Mouse (Mus musculus): ENCODE measurements at regions not wholly inside any gene's neighbourhood (a gene's known extent, or its start where the extent isn't known, plus 50 kb on each side); places are given as distances from the start of the nearest gene placed in this dataset.

GRCm38 (mm10) chr15:67028161-67028560, 527.5 kb upstream of the Lrrc6 start:
- DNase-seq (ENCODE audit: low read depth, low spot score), result no peak
- H3K36me3 ChIP-seq (ENCODE audit: control insufficient read depth, insufficient read depth, low read length, poor library complexity, severe bottlenecking), result no peaks in the 10 kb centered on the region
- H3K9ac ChIP-seq (ENCODE audit: insufficient read depth, low read depth, low read length, poor library complexity, severe bottlenecking), result no peak overlapping the region
- in situ Hi-C loops (cut with MboI; ENCODE audit: low sequenced_read_pairs in 2 of 2, unreplicated experiment in 2 of 2), result no loop called here
- no peaks in the 10 kb centered on the region for H3K4me1 ChIP-seq (ENCODE audit: control insufficient read depth in 2 of 2, insufficient read depth in 2 of 2, low read length in 2 of 2, poor library complexity in 1 of 2)
- H3K9me3 ChIP-seq (ENCODE audit: control insufficient read depth, insufficient read depth, low read depth, low read length), result no peaks in the 10 kb centered on the region
- no peak overlapping the region for H3K4me3 ChIP-seq (ENCODE audit: insufficient read depth in 1 of 2, low read depth in 1 of 2, low read length in 2 of 2, poor library complexity in 1 of 2, severe bottlenecking in 1 of 2)
- TF ChIP-seq HCFC1 (IDR thresholded peaks at IDR 0.05; ENCODE audit: borderline replicate concordance, insufficient read depth, low read length), result no peak
- no peak overlapping the region for H3K27ac ChIP-seq (ENCODE audit: insufficient read depth, low read depth, low read length, poor library complexity, severe bottlenecking)

- H3K4me1 ChIP-seq (ENCODE audit: control insufficient read depth in 2 of 2, insufficient read depth in 2 of 2, low read length in 2 of 2, poor library complexity in 1 of 2), result no peaks in the 10 kb centered on the region
- in situ Hi-C loops (cut with MboI; ENCODE audit: low sequenced_read_pairs in 2 of 2, unreplicated experiment in 2 of 2), result no loop called here
- no peaks in the 10 kb centered on the region for H3K36me3 ChIP-seq (ENCODE audit: control insufficient read depth, insufficient read depth, low read length, poor library complexity, severe bottlenecking)
- H3K9ac ChIP-seq (ENCODE audit: insufficient read depth, low read depth, low read length, poor library complexity, severe bottlenecking), result no peak overlapping the region
- no peak for DNase-seq (ENCODE audit: low read depth, low spot score)
- no peak overlapping the region for H3K27ac ChIP-seq (ENCODE audit: insufficient read depth, low read depth, low read length, poor library complexity, severe bottlenecking)
- H3K4me3 ChIP-seq (ENCODE audit: insufficient read depth in 1 of 2, low read depth in 1 of 2, low read length in 2 of 2, poor library complexity in 1 of 2, severe bottlenecking in 1 of 2), result no peak overlapping the region
- no peaks in the 10 kb centered on the region for H3K9me3 ChIP-seq (ENCODE audit: control insufficient read depth, insufficient read depth, low read depth, low read length)
- no peak for TF ChIP-seq HCFC1 (IDR thresholded peaks at IDR 0.05; ENCODE audit: borderline replicate concordance, insufficient read depth, low read length)
These were observed 527.0 kb upstream of the Lrrc6 start for GRCm38 (mm10) chr15:67027751-67028150.

- Histone ChIP-seq H3K27ac (ENCODE audit: insufficient read depth, low read depth, low read length, poor library complexity, severe bottlenecking) (no peak overlapping the region), H3K4me1 (ENCODE audit: control insufficient read depth in 2 of 2, insufficient read depth in 2 of 2, low read length in 2 of 2, poor library complexity in 1 of 2) (peaks cover 0 to 3% of the 10 kb centered on the region in 2 experiments; a peak in 2 of 4 replicates), H3K36me3 (ENCODE audit: control insufficient read depth, insufficient read depth, low read length, poor library complexity, severe bottlenecking) (no peaks in the 10 kb centered on the region), H3K4me3 (ENCODE audit: insufficient read depth in 1 of 2, low read depth in 1 of 2, low read length in 2 of 2, poor library complexity in 1 of 2, severe bottlenecking in 1 of 2) (no peak overlapping the region), H3K9ac (ENCODE audit: insufficient read depth, low read depth, low read length, poor library complexity, severe bottlenecking) (no peak overlapping the region), H3K9me3 (ENCODE audit: control insufficient read depth, insufficient read depth, low read depth, low read length) (no peaks in the 10 kb centered on the region)
- TF ChIP-seq ZC3H11A (IDR thresholded peaks at IDR 0.05; ENCODE audit: borderline replicate concordance, low read depth, low read length), result no peak
- TF ChIP-seq HCFC1 (IDR thresholded peaks at IDR 0.05; ENCODE audit: borderline replicate concordance, insufficient read depth, low read length), result no peak
- no peak for DNase-seq (ENCODE audit: low read depth, low spot score)
- in situ Hi-C loops (cut with MboI; ENCODE audit: low sequenced_read_pairs in 2 of 2, unreplicated experiment in 2 of 2), result no loop called here
These were observed 525.0 kb upstream of the Lrrc6 start for GRCm38 (mm10) chr15:67025746-67026145.

- Histone ChIP-seq H3K27ac (ENCODE audit: insufficient read depth, low read depth, low read length, poor library complexity, severe bottlenecking) (no peak overlapping the region), H3K4me1 (ENCODE audit: control insufficient read depth in 2 of 2, insufficient read depth in 2 of 2, low read length in 2 of 2, poor library complexity in 1 of 2) (peaks cover 6 to 10% of the 10 kb centered on the region in 2 experiments; a peak in 3 of 4 replicates), H3K4me3 (ENCODE audit: insufficient read depth in 1 of 2, low read depth in 1 of 2, low read length in 2 of 2, poor library complexity in 1 of 2, severe bottlenecking in 1 of 2) (no peak overlapping the region), H3K9me3 (ENCODE audit: control insufficient read depth, insufficient read depth, low read depth, low read length) (no peaks in the 10 kb centered on the region), H3K36me3 (ENCODE audit: control insufficient read depth, insufficient read depth, low read length, poor library complexity, severe bottlenecking) (no peaks in the 10 kb centered on the region), H3K9ac (ENCODE audit: insufficient read depth, low read depth, low read length, poor library complexity, severe bottlenecking) (no peak overlapping the region)
- no peak for DNase-seq (ENCODE audit: low read depth, low spot score)
- in situ Hi-C loops (cut with MboI; ENCODE audit: low sequenced_read_pairs in 2 of 2, unreplicated experiment in 2 of 2), result no loop called here
- no peak for TF ChIP-seq ZC3H11A (IDR thresholded peaks at IDR 0.05; ENCODE audit: borderline replicate concordance, low read depth, low read length)
- no peak for TF ChIP-seq MAFK (IDR thresholded peaks at IDR 0.05; ENCODE audit: insufficient read depth, low read depth, low read length)
- TF ChIP-seq HCFC1 (IDR thresholded peaks at IDR 0.05; ENCODE audit: borderline replicate concordance, insufficient read depth, low read length), result no peak
- no peak for TF ChIP-seq CHD2 (IDR thresholded peaks at IDR 0.05; ENCODE audit: low read depth, low read length)
- TF ChIP-seq ZNF384 (IDR thresholded peaks at IDR 0.05; ENCODE audit: low read depth, low read length), result no peak
These were observed 523.7 kb upstream of the Lrrc6 start for GRCm38 (mm10) chr15:67024386-67024785.

- no peak for DNase-seq (ENCODE audit: low read depth, low spot score)
- Histone ChIP-seq H3K27ac (ENCODE audit: insufficient read depth, low read depth, low read length, poor library complexity, severe bottlenecking) (no peak overlapping the region), H3K36me3 (ENCODE audit: control insufficient read depth, insufficient read depth, low read length, poor library complexity, severe bottlenecking) (no peaks in the 10 kb centered on the region), H3K9me3 (ENCODE audit: control insufficient read depth, insufficient read depth, low read depth, low read length) (no peaks in the 10 kb centered on the region), H3K4me1 (ENCODE audit: control insufficient read depth in 2 of 2, insufficient read depth in 2 of 2, low read length in 2 of 2, poor library complexity in 1 of 2) (peaks cover 11 to 16% of the 10 kb centered on the region in 2 experiments; a peak in 3 of 4 replicates), H3K9ac (ENCODE audit: insufficient read depth, low read depth, low read length, poor library complexity, severe bottlenecking) (no peak overlapping the region), H3K4me3 (ENCODE audit: insufficient read depth in 1 of 2, low read depth in 1 of 2, low read length in 2 of 2, poor library complexity in 1 of 2, severe bottlenecking in 1 of 2) (no peak overlapping the region)
- in situ Hi-C loops (cut with MboI; ENCODE audit: low sequenced_read_pairs in 2 of 2, unreplicated experiment in 2 of 2), result no loop called here
- no peak for TF ChIP-seq ZNF384 (IDR thresholded peaks at IDR 0.05; ENCODE audit: low read depth, low read length)
- no peak for TF ChIP-seq ZC3H11A (IDR thresholded peaks at IDR 0.05; ENCODE audit: borderline replicate concordance, low read depth, low read length)
- TF ChIP-seq HCFC1 (IDR thresholded peaks at IDR 0.05; ENCODE audit: borderline replicate concordance, insufficient read depth, low read length), result no peak
- TF ChIP-seq MAFK (IDR thresholded peaks at IDR 0.05; ENCODE audit: insufficient read depth, low read depth, low read length), result no peak
These were observed 522.4 kb upstream of the Lrrc6 start for GRCm38 (mm10) chr15:67023081-67023480.

All from ES-E14 (cell line).